Mouse (Mus musculus) testis, adult 2 months (tissue): ENCODE results near the gene Cd300lf. TPM values are rescaled to one million over a fixed set of nuclear protein-coding genes. Genes with fewer than 3 reads are reported as not detected.

Source experiments
- H3K27ac ChIP-seq: fragments of 200-500 bp; 2 replicates; pipeline ENCODE4 v1.5.1; 2012; ENCODE audit warnings: low read depth, low read length; ENCODE audit not compliant: control insufficient read depth, insufficient read depth
- H3K27me3 ChIP-seq: fragments of 200-500 bp; 2 replicates; pipeline ENCODE4 v1.6.1; 2012; ENCODE audit warnings: mild to moderate bottlenecking, low read length, moderate library complexity; ENCODE audit not compliant: control insufficient read depth, insufficient read depth
- H3K36me3 ChIP-seq: fragments of 200-500 bp; 2 replicates; pipeline ENCODE4 v1.6.1; 2012; ENCODE audit warnings: mild to moderate bottlenecking, low read length; ENCODE audit not compliant: control insufficient read depth, insufficient read depth
- H3K4me1 ChIP-seq: fragments of 200-500 bp; 2 replicates; pipeline ENCODE4 v1.6.1; 2012; ENCODE audit warnings: low read length; ENCODE audit not compliant: control insufficient read depth, insufficient read depth
- H3K4me3 ChIP-seq: fragments of 200-500 bp; 2 replicates; pipeline ENCODE4 v1.5.1; 2012; ENCODE audit warnings: low read depth, mild to moderate bottlenecking, low read length, moderate library complexity, mixed read lengths; ENCODE audit not compliant: control insufficient read depth
- CTCF ChIP-seq: fragments of 200-500 bp; IDR thresholded peaks from 2 replicates; pipeline ENCODE4 v1.5.1; 2012; ENCODE audit warnings: low read depth, mild to moderate bottlenecking, inconsistent platforms, low read length, moderate library complexity; ENCODE audit not compliant: control insufficient read depth, insufficient read depth, insufficient replicate concordance
- POLR2A ChIP-seq: fragments of 200-500 bp; IDR thresholded peaks from 2 replicates; pipeline ENCODE4 v1.6.1; 2012; ENCODE audit warnings: low read depth, mild to moderate bottlenecking, inconsistent platforms, low read length, moderate library complexity; ENCODE audit not compliant: control insufficient read depth
- polyA plus RNA-seq: library from polyadenylated mRNA; depleted of rRNA; stranded (reverse); fragments of >200 nt; gene quantifications from 2 replicates; pipeline ENCODE4 v1.2.3, GENCODE M21; 2012

The Cd300lf gene
- polyA plus RNA-seq, 1 experiment: 0.09 TPM

GRCm38 (mm10) chr11:115098203-115098932 lies 35.4 kb downstream of the Cd300lf start:
- no peaks in the 10 kb centered on the region for H3K27me3 ChIP-seq
- no peaks in the 10 kb centered on the region; the same call in 1 of the 2 replicates for H3K4me1 ChIP-seq
- H3K4me3 ChIP-seq: no peak overlapping the region
- TF ChIP-seq CTCF (no peak), POLR2A (no peak)
- no peaks in the 10 kb centered on the region for H3K36me3 ChIP-seq
- H3K27ac ChIP-seq: no peak overlapping the region

GRCm38 (mm10) chr11:115092140-115092539 lies 41.7 kb downstream of the Cd300lf start:
- Histone ChIP-seq H3K36me3 (no peaks in the 10 kb centered on the region), H3K4me3 (no peak overlapping the region), H3K27me3 (no peaks in the 10 kb centered on the region), H3K27ac (no peak overlapping the region), H3K4me1 (peaks cover 9% of the 10 kb centered on the region)
- TF ChIP-seq CTCF: no peak
- TF ChIP-seq POLR2A: no peak

GRCm38 (mm10) chr11:115091362-115091901 lies 42.4 kb downstream of the Cd300lf start, which contains the start of gene Rab37:
Gene Rab37, plus strand, starts transcription at chr11:115091431.
- H3K4me3 ChIP-seq: no peak within 1 kb of the TSS
- no peak within 1 kb of the TSS for H3K27ac ChIP-seq

GRCm38 (mm10) chr11:115089853-115090252 lies 43.9 kb downstream of the Cd300lf start:
- Histone ChIP-seq H3K27me3 (no peaks in the 10 kb centered on the region), H3K36me3 (no peaks in the 10 kb centered on the region), H3K4me3 (no peak overlapping the region), H3K27ac (no peak overlapping the region), H3K4me1 (peaks cover 9% of the 10 kb centered on the region)
- TF ChIP-seq CTCF (peak; percentile 93), POLR2A (no peak)

More at GRCm38 (mm10) chr11:115091362-115091901, 42.4 kb downstream of the Cd300lf start, which contains the start of gene Rab37:
- peaks cover 9% of the 10 kb centered on the region for H3K4me1 ChIP-seq
- TF ChIP-seq CTCF: no peak
- no peak for TF ChIP-seq POLR2A
- H3K36me3 ChIP-seq: no peaks in the 10 kb centered on the region
- H3K27me3 ChIP-seq: no peaks in the 10 kb centered on the region

- no peak for TF ChIP-seq POLR2A
- TF ChIP-seq CTCF: no peak
- peaks cover 1% of the 10 kb centered on the region for H3K4me1 ChIP-seq
- no peaks in the 10 kb centered on the region for H3K36me3 ChIP-seq
- H3K27me3 ChIP-seq: no peaks in the 10 kb centered on the region
- H3K4me3 ChIP-seq: no peak overlapping the region
- H3K27ac ChIP-seq: no peak overlapping the region
Observed at GRCm38 (mm10) chr11:115086213-115086612, 47.6 kb downstream of the Cd300lf start.

- no peaks in the 10 kb centered on the region for H3K36me3 ChIP-seq
- H3K4me3 ChIP-seq: no peak overlapping the region
- TF ChIP-seq CTCF (no peak), POLR2A (no peak)
- no peak overlapping the region for H3K27ac ChIP-seq
- no peaks in the 10 kb centered on the region for H3K27me3 ChIP-seq
- no peaks in the 10 kb centered on the region; the same call in 1 of the 2 replicates for H3K4me1 ChIP-seq
Observed at GRCm38 (mm10) chr11:115085064-115085463, 48.7 kb downstream of the Cd300lf start.

GRCm38 (mm10) chr11:115084595-115084994 lies 49.2 kb downstream of the Cd300lf start:
- Histone ChIP-seq H3K4me1 (no peaks in the 10 kb centered on the region; the same call in 1 of the 2 replicates), H3K36me3 (no peaks in the 10 kb centered on the region), H3K27ac (no peak overlapping the region), H3K27me3 (no peaks in the 10 kb centered on the region), H3K4me3 (no peak overlapping the region)
- no peak for TF ChIP-seq CTCF
- no peak for TF ChIP-seq POLR2A
